Mouse (Mus musculus): Measurements from ENCODE around the gene Celsr3. TPM values are rescaled to one million over a fixed set of nuclear protein-coding genes. Genes with fewer than 3 reads are reported as not detected.

Gene Celsr3
- polyA plus RNA-seq, 1 experiment from 2014 or later: 5.4 TPM

DNA sequence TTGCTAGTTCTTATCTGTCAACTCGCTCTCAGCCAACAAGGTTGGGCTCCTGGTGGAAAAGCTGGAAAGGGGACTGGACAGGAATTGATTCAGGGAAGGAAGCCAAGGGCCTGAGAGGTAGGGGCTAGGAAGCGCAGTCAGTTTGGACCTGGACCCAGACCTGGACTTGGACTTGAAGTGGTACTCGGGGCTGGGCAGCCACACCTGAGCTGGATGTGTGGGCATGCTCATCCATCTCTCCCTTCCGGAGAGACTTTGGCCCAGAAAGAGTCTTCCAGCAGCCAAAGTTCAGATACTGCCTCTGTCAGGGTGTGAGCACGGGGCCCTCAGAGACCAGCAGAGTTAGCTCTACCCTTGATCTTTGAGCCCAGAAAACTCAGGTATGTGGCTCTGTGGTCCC lies 29.2 kb downstream of the Celsr3 start:
- peaks cover 9% of the 10 kb centered on the region for H3K4me1 ChIP-seq (ENCODE audit: control insufficient read depth, insufficient read depth, low read length)
- WGBS: 70% methylated on average over 5 of the region's 5 CpGs
- H3K9ac ChIP-seq (ENCODE audit: low read length): no peak overlapping the region
- H3K27ac ChIP-seq (ENCODE audit: low read depth, low read length): no peak overlapping the region
- no peak overlapping the region for H3K4me3 ChIP-seq (ENCODE audit: low read depth, low read length)
- no peaks in the 10 kb centered on the region for H3K27me3 ChIP-seq (ENCODE audit: control insufficient read depth, insufficient read depth, low read length)
- ATAC-seq (ENCODE audit: low FRiP score): no peak
- H3K9me3 ChIP-seq (ENCODE audit: control insufficient read depth, low read length): no peaks in the 10 kb centered on the region
- no peak for DNase-seq (ENCODE audit: low spot score, missing footprints)
- H3K36me3 ChIP-seq (ENCODE audit: control insufficient read depth, insufficient read depth, low read length): no peaks in the 10 kb centered on the region
- H3K4me2 ChIP-seq: no peak overlapping the region; the same call in 1 of the 2 replicates

DNA sequence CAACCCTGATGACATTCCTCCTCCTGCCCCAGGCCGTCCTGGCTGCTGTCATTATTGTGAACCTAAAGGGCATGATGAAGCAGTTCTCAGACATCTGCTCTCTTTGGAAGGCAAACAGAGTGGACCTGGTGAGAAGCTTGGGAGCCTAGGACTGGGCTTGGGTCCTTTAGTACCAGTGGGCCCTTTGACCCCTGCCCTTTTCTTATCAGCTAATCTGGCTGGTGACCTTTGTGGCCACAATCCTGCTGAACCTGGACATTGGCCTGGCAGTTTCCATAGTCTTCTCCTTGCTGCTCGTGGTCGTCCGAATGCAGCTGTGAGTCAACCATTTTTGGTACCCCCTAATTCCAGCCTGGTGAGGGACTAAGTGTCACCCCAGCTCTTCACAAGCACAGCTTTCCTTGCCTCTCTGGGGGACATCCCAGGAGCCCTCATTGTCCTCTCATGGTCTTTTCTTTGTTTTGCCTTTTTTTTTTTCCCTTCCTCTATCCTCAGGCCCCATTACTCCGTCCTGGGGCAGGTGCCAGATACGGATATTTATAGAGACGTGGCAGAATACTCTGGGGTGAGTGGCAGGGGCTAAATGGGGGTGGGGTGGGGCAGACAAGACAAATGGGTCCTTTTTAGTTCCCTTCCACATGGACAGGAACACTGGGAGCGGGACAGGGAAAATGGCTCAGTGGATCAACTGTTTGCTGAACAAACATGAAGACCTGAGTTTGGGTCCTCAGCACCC lies 32.8 kb downstream of the Celsr3 start:
- peak; percentile 21 for DNase-seq (ENCODE audit: low spot score, missing footprints)
- no peaks in the 10 kb centered on the region for H3K36me3 ChIP-seq (ENCODE audit: control insufficient read depth, insufficient read depth, low read length)
- no peak for ATAC-seq (ENCODE audit: low FRiP score)

More for the DNA sequence above, 32.8 kb downstream of the Celsr3 start:
- no peaks in the 10 kb centered on the region for H3K27me3 ChIP-seq (ENCODE audit: control insufficient read depth, insufficient read depth, low read length)
- H3K4me3 ChIP-seq (ENCODE audit: low read depth, low read length): no peak overlapping the region
- no peaks in the 10 kb centered on the region for H3K9me3 ChIP-seq (ENCODE audit: control insufficient read depth, low read length)
- 79% methylated on average over 8 of the region's 8 CpGs for WGBS
- peaks cover 5% of the 10 kb centered on the region for H3K4me1 ChIP-seq (ENCODE audit: control insufficient read depth, insufficient read depth, low read length)
- no peak overlapping the region for H3K27ac ChIP-seq (ENCODE audit: low read depth, low read length)
- H3K9ac ChIP-seq (ENCODE audit: low read length): no peak overlapping the region
- no peak overlapping the region for H3K4me2 ChIP-seq

Small RNAs within 50 kb of the gene (microRNA-seq; reads per million reads assigned to microRNA genes)
- not detected for gene Gm23156

Other genes starting within 250 kb of the Celsr3 start
- gene Wdr6, start 247.6 kb upstream of the Celsr3 start, polyA plus RNA-seq (2014; fragmentation: Nextera tagmentation; extraction: Ambion mirVana): 117 and 132 TPM in 2 replicates
- 7.2 and 9.8 TPM in 2 replicates for gene P4htm, start 228.7 kb upstream of the Celsr3 start, polyA plus RNA-seq (2014; fragmentation: Nextera tagmentation; extraction: Ambion mirVana)
- 46.9 and 50.9 TPM in 2 replicates for gene Arih2, start 176.9 kb upstream of the Celsr3 start, polyA plus RNA-seq (2014; fragmentation: Nextera tagmentation; extraction: Ambion mirVana)
- 31.2 and 33.3 TPM in 2 replicates for gene Slc25a20, start 164.2 kb upstream of the Celsr3 start, polyA plus RNA-seq (2014; fragmentation: Nextera tagmentation; extraction: Ambion mirVana)
- gene Prkar2a, start 137.0 kb upstream of the Celsr3 start, polyA plus RNA-seq (2014; fragmentation: Nextera tagmentation; extraction: Ambion mirVana): 58.0 and 58.2 TPM in 2 replicates
- 104 and 109 TPM in 2 replicates for gene Ip6k2, start 42.5 kb upstream of the Celsr3 start, polyA plus RNA-seq (2014; fragmentation: Nextera tagmentation; extraction: Ambion mirVana)
- 8.3 and 9.2 TPM in 2 replicates for gene Nckipsd, start 18.0 kb upstream of the Celsr3 start, polyA plus RNA-seq (2014; fragmentation: Nextera tagmentation; extraction: Ambion mirVana)
- 7.5 and 8.0 TPM in 2 replicates for gene Slc26a6, start 27.0 kb downstream of the Celsr3 start, polyA plus RNA-seq (2014; fragmentation: Nextera tagmentation; extraction: Ambion mirVana)
- gene Tmem89, start 88.3 kb downstream of the Celsr3 start, polyA plus RNA-seq (2014; fragmentation: Nextera tagmentation; extraction: Ambion mirVana): not detected in 2 replicates
- 378 and 408 TPM in 2 replicates for gene Uqcrc1, start 110.3 kb downstream of the Celsr3 start, polyA plus RNA-seq (2014; fragmentation: Nextera tagmentation; extraction: Ambion mirVana)
- 1.1 and 2.2 TPM in 2 replicates for gene Col7a1, start 127.3 kb downstream of the Celsr3 start, polyA plus RNA-seq (2014; fragmentation: Nextera tagmentation; extraction: Ambion mirVana)
- gene Ucn2, start 159.7 kb downstream of the Celsr3 start, polyA plus RNA-seq (2014; fragmentation: Nextera tagmentation; extraction: Ambion mirVana): 0.15 TPM in 1 of 2 replicates, not detected in the other
- gene Pfkfb4, start 165.5 kb downstream of the Celsr3 start, polyA plus RNA-seq (2014; fragmentation: Nextera tagmentation; extraction: Ambion mirVana): 7.7 and 10.5 TPM in 2 replicates
- 27.1 and 29.9 TPM in 2 replicates for gene Shisa5, start 212.2 kb downstream of the Celsr3 start, polyA plus RNA-seq (2014; fragmentation: Nextera tagmentation; extraction: Ambion mirVana)
- 7.1 and 7.3 TPM in 2 replicates for gene Trex1, start 233.4 kb downstream of the Celsr3 start, polyA plus RNA-seq (2014; fragmentation: Nextera tagmentation; extraction: Ambion mirVana)
- gene Atrip, start 247.8 kb downstream of the Celsr3 start, polyA plus RNA-seq (2014; fragmentation: Nextera tagmentation; extraction: Ambion mirVana): 21.7 and 25.0 TPM in 2 replicates

All from midbrain, embryonic 11.5 days (tissue).